Mouse (Mus musculus) kidney, postnatal 25 days (tissue): ENCODE data around the gene Foxp1.
A peak's percentile ranks its signal among the peaks of the same experiment; 100 is the strongest.

Experiments
- DNase-seq, 2 experiments: peaks; one replicate each; pipeline ENCODE4 v3.0.0; 2021; ENCODE audit warnings: mixed read lengths in 2 of 2

Foxp1 gene

GRCm38 (mm10) chr6:99073303-99074271 lies 448.9 kb downstream of the Foxp1 start:
- no peak for DNase-seq

GRCm38 (mm10) chr6:99070710-99071109 lies 451.8 kb downstream of the Foxp1 start:
- DNase-seq: no peak

GRCm38 (mm10) chr6:99069726-99070125 lies 452.8 kb downstream of the Foxp1 start:
- DNase-seq: no peak

GRCm38 (mm10) chr6:99065569-99066353 lies 456.8 kb downstream of the Foxp1 start:
- DNase-seq: peak; percentile 58 to 68

GRCm38 (mm10) chr6:99063982-99064484 lies 458.5 kb downstream of the Foxp1 start:
- DNase-seq: no peak

GRCm38 (mm10) chr6:99062931-99063330 lies 459.6 kb downstream of the Foxp1 start:
- DNase-seq: no peak

GRCm38 (mm10) chr6:99058688-99059087 lies 463.8 kb downstream of the Foxp1 start:
- DNase-seq: no peak

GRCm38 (mm10) chr6:99057113-99057553 lies 465.4 kb downstream of the Foxp1 start:
- DNase-seq: no peak

- no peak for DNase-seq
These were observed 466.1 kb downstream of the Foxp1 start for GRCm38 (mm10) chr6:99056379-99056778.

GRCm38 (mm10) chr6:99053998-99054397 lies 468.5 kb downstream of the Foxp1 start:
- no peak for DNase-seq

- no peak for DNase-seq
These were observed 469.4 kb downstream of the Foxp1 start for GRCm38 (mm10) chr6:99053111-99053510.

- DNase-seq: no peak
These were observed 470.8 kb downstream of the Foxp1 start for GRCm38 (mm10) chr6:99051724-99052123.

- no peak for DNase-seq
These were observed 472.1 kb downstream of the Foxp1 start for GRCm38 (mm10) chr6:99050288-99051006.

- no peak for DNase-seq
These were observed 475.2 kb downstream of the Foxp1 start for GRCm38 (mm10) chr6:99047322-99047721.

GRCm38 (mm10) chr6:99045845-99046788 lies 476.4 kb downstream of the Foxp1 start:
- no peak for DNase-seq

- no peak for DNase-seq
These were observed 478.4 kb downstream of the Foxp1 start for GRCm38 (mm10) chr6:99043932-99044664.

- DNase-seq: peak in 1 of 2 experiments; percentile 27
These were observed 479.3 kb downstream of the Foxp1 start for GRCm38 (mm10) chr6:99043226-99043625.

GRCm38 (mm10) chr6:99042175-99042954 lies 480.2 kb downstream of the Foxp1 start:
- DNase-seq: no peak

- DNase-seq: no peak
These were observed 483.5 kb downstream of the Foxp1 start for GRCm38 (mm10) chr6:99038977-99039376.
